Mouse (Mus musculus): ENCODE results near the gene Nod2.

The Nod2 gene

GRCm38 (mm10) chr8:88633343-88633765, 13.8 kb upstream of the Nod2 start:
- DNase-seq = peak; percentile 42

- no peak for DNase-seq
These were observed 11.4 kb upstream of the Nod2 start, which contains the start of gene Snx20 for GRCm38 (mm10) chr8:88635474-88636397. Gene Snx20, minus strand, starts transcription at chr8:88636128.

GRCm38 (mm10) chr8:88637092-88638000, 9.8 kb upstream of the Nod2 start:
- no peak for DNase-seq

- DNase-seq = no peak
These were observed 8.2 kb upstream of the Nod2 start for GRCm38 (mm10) chr8:88638908-88639307.

- no peak for DNase-seq
These were observed 4.2 kb upstream of the Nod2 start for GRCm38 (mm10) chr8:88642734-88643564.

- no peak for DNase-seq
These were observed 1.2 kb downstream of the Nod2 start for GRCm38 (mm10) chr8:88648322-88648721.

GRCm38 (mm10) chr8:88650016-88650708, 3.0 kb downstream of the Nod2 start:
- no peak for DNase-seq

- DNase-seq = peak; percentile 28
These were observed 4.0 kb downstream of the Nod2 start for GRCm38 (mm10) chr8:88651122-88651521.

- no peak for DNase-seq
These were observed 8.2 kb downstream of the Nod2 start for GRCm38 (mm10) chr8:88655334-88655733.

GRCm38 (mm10) chr8:88659873-88660272, 12.8 kb downstream of the Nod2 start:
- no peak for DNase-seq

GRCm38 (mm10) chr8:88662401-88662821, 15.3 kb downstream of the Nod2 start:
- DNase-seq = no peak

- DNase-seq = peak; percentile 70
These were observed 17.0 kb downstream of the Nod2 start for GRCm38 (mm10) chr8:88664121-88664520.

- peak; percentile 68 for DNase-seq
These were observed 17.8 kb downstream of the Nod2 start for GRCm38 (mm10) chr8:88664947-88665346.

GRCm38 (mm10) chr8:88666435-88666834, 19.3 kb downstream of the Nod2 start:
- DNase-seq = peak; percentile 38

GRCm38 (mm10) chr8:88668400-88669086, 21.4 kb downstream of the Nod2 start:
- DNase-seq = no peak

- no peak for DNase-seq
These were observed 23.7 kb downstream of the Nod2 start for GRCm38 (mm10) chr8:88670782-88671181.

- no peak for DNase-seq
These were observed 24.5 kb downstream of the Nod2 start for GRCm38 (mm10) chr8:88671575-88671974.

- no peak for DNase-seq
These were observed 26.7 kb downstream of the Nod2 start for GRCm38 (mm10) chr8:88673859-88674258.

- no peak for DNase-seq
These were observed 28.5 kb downstream of the Nod2 start for GRCm38 (mm10) chr8:88675372-88676165.

GRCm38 (mm10) chr8:88677071-88677470, 30.0 kb downstream of the Nod2 start:
- DNase-seq = no peak
